Mouse (Mus musculus): ENCODE results near the gene Pomp.

GRCm38 (mm10) chr5:147871091-147871820 lies 11.0 kb downstream of the Pomp start:
- TF ChIP-seq CTCF (IDR thresholded peaks at IDR 0.05; ENCODE audit: borderline replicate concordance, insufficient read depth, low read length) (no peak), POLR2A (IDR thresholded peaks at IDR 0.05; ENCODE audit: low read depth, low read length) (no peak)
